Mouse (Mus musculus): ENCODE results near the gene Izumo1r. TPM values are rescaled to one million over a fixed set of nuclear protein-coding genes. Genes with fewer than 3 reads are reported as not detected.
A peak's percentile ranks its signal among the peaks of the same experiment; 100 is the strongest.

Izumo1r gene
- total and polyA plus RNA-seq, 3 experiments = not detected

DNA sequence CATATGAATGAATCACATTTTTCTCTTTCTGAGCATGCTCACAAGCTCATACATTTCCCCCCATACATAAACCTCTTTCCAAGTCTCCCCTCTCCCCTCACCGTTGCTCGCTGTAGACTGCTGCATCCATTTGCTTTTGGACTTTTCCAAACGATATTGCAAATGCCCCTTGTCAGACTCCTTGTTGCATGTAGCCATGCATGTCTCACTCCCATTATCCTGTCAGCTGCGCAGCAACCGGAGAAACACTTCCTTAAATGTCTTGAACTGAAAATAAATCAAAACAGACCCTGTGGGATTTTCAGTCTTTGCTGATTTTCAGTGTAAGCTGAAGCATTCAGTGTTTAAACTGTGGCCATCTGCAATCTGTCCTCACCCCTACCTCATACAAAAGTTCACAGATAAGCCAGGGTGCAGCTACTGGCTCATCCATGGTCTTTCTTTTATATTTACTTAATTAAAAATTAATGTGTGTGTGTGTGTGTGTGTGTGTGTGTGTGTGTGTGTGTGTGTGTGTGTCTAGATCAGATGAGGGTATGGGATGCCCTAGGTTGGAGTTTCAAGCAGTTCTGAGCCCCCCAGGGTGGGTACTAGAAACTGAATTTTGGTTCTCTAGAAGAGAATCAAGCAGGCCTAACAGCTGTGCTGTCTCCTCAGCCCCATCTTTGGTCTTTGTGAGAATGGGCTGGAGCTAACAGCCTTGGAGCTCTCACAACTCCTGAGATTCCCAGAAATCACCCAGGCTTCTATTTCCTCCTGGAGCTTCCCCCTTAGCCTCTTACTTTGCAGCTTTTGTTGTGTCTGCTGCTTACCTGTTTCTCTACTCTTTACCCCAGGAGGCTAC, 15.3 kb upstream of the Izumo1r start:
- H3K79me2 ChIP-seq (ENCODE audit: control insufficient read depth, insufficient read depth, low read length, poor library complexity) = no peaks in the 10 kb centered on the region

DNA sequence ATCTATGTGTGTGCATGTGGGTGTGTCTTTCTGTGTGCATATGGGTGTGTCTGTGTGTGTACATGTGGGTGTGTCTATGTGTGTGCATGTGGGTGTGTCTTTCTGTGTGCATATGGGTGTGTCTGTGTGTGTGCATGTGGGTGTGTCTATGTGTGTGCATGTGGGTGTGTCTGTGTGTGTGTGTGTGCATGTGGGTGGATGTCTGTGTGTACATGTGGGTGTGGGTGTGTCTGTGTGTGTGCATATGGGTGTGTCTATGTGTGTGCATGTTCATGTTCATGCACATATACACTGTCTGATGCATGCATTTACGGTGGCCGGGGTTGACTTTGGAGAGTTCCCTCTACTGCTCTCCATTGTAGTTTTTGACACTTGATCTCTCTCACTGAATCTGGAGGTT, 13.9 kb upstream of the Izumo1r start:
- no peak overlapping the region for H3K4me3 ChIP-seq (ENCODE audit: control insufficient read depth in 1 of 2, insufficient read depth in 1 of 2, low read depth in 2 of 2, low read length in 2 of 2)
- H3K9ac ChIP-seq (ENCODE audit: control insufficient read depth, low read depth, low read length, poor library complexity, severe bottlenecking) = no peak overlapping the region
- no peaks in the 10 kb centered on the region for H3K9me3 ChIP-seq (replicated peaks; ENCODE audit: insufficient read depth, low read length)
- H3K36me3 ChIP-seq (ENCODE audit: control insufficient read depth in 1 of 2, insufficient read depth in 2 of 2, low read length in 2 of 2) = no peaks in the 10 kb centered on the region
- no peaks in the 10 kb centered on the region for H3K4me1 ChIP-seq (ENCODE audit: control insufficient read depth in 1 of 2, insufficient read depth in 2 of 2, low read length in 2 of 2)
- no peaks in the 10 kb centered on the region for H3K79me2 ChIP-seq (ENCODE audit: control insufficient read depth, insufficient read depth, low read length, poor library complexity)
- H3K27ac ChIP-seq (ENCODE audit: control insufficient read depth, low read depth, low read length) = no peak overlapping the region
- peaks cover 8 to 9% of the 10 kb centered on the region in 2 experiments for H3K27me3 ChIP-seq (ENCODE audit: control insufficient read depth in 1 of 2, insufficient read depth in 2 of 2, low read length in 2 of 2)
- no peak for TF ChIP-seq UBTF (IDR thresholded peaks at IDR 0.05; ENCODE audit: borderline replicate concordance, insufficient read depth, low read depth, low read length)
- peak; percentile 80; the same call in 1 of the 2 replicates for TF ChIP-seq POLR2AphosphoS5 (IDR thresholded peaks at IDR 0.05; ENCODE audit: borderline replicate concordance, low read depth, low read length)
- no peak for DNase-seq (ENCODE audit: low read depth, low spot score)

More for the DNA sequence above, 15.3 kb upstream of the Izumo1r start:
- H3K4me3 ChIP-seq (ENCODE audit: control insufficient read depth in 1 of 2, insufficient read depth in 1 of 2, low read depth in 2 of 2, low read length in 2 of 2) = no peak overlapping the region
- peaks cover 8 to 16% of the 10 kb centered on the region in 2 experiments for H3K27me3 ChIP-seq (ENCODE audit: control insufficient read depth in 1 of 2, insufficient read depth in 2 of 2, low read length in 2 of 2)
- no peak overlapping the region for H3K27ac ChIP-seq (ENCODE audit: control insufficient read depth, low read depth, low read length)
- TF ChIP-seq ZKSCAN1 (IDR thresholded peaks at IDR 0.05; ENCODE audit: low read depth, low read length) = no peak
- no peak for TF ChIP-seq RCOR1 (IDR thresholded peaks at IDR 0.05; ENCODE audit: low read depth, low read length)
- no peak for TF ChIP-seq POLR2A (IDR thresholded peaks at IDR 0.05; ENCODE audit: control insufficient read depth in 1 of 2, insufficient read depth in 1 of 2, low read depth in 1 of 2, low read length in 2 of 2, poor library complexity in 1 of 2)
- no peak for TF ChIP-seq TCF12 (IDR thresholded peaks at IDR 0.05; ENCODE audit: low read depth, low read length)
- no peaks in the 10 kb centered on the region for H3K4me1 ChIP-seq (ENCODE audit: control insufficient read depth in 1 of 2, insufficient read depth in 2 of 2, low read length in 2 of 2)
- no peak overlapping the region for H3K9ac ChIP-seq (ENCODE audit: control insufficient read depth, low read depth, low read length, poor library complexity, severe bottlenecking)
- H3K36me3 ChIP-seq (ENCODE audit: control insufficient read depth in 1 of 2, insufficient read depth in 2 of 2, low read length in 2 of 2) = no peaks in the 10 kb centered on the region
- H3K9me3 ChIP-seq (replicated peaks; ENCODE audit: insufficient read depth, low read length) = no peaks in the 10 kb centered on the region
- DNase-seq (ENCODE audit: low read depth, low spot score) = no peak

DNA sequence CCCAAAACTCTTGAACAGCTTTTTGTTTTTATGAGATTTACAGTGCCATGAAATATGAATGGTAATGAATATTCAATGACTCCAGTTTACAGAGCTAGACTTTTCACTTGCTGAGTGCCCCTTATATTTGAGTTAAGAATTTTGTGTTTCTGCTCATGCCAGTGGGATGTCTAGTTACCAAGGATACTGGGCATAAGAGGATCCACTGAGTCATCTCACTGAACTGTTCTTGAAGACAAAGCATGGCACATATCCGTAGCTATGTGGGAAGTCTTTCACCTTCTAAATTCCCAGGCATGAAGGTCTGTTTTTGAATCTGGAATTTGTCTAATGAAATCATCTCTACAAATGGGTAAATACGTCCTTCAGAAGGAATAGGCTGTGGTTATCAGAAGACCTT, 8.3 kb upstream of the Izumo1r start:
- Histone ChIP-seq H3K27me3 (ENCODE audit: control insufficient read depth in 1 of 2, insufficient read depth in 2 of 2, low read length in 2 of 2) (peaks cover 6 to 19% of the 10 kb centered on the region in 2 experiments), H3K9me3 (replicated peaks; ENCODE audit: insufficient read depth, low read length) (no peaks in the 10 kb centered on the region), H3K4me1 (ENCODE audit: control insufficient read depth in 1 of 2, insufficient read depth in 2 of 2, low read length in 2 of 2) (no peaks in the 10 kb centered on the region), H3K36me3 (ENCODE audit: control insufficient read depth in 1 of 2, insufficient read depth in 2 of 2, low read length in 2 of 2) (no peaks in the 10 kb centered on the region), H3K4me3 (ENCODE audit: control insufficient read depth in 1 of 2, insufficient read depth in 1 of 2, low read depth in 2 of 2, low read length in 2 of 2) (no peak overlapping the region), H3K79me2 (ENCODE audit: control insufficient read depth, insufficient read depth, low read length, poor library complexity) (no peaks in the 10 kb centered on the region), H3K27ac (ENCODE audit: control insufficient read depth, low read depth, low read length) (no peak overlapping the region), H3K9ac (ENCODE audit: control insufficient read depth, low read depth, low read length, poor library complexity, severe bottlenecking) (no peak overlapping the region)
- TF ChIP-seq ETS1 (IDR thresholded peaks at IDR 0.05; ENCODE audit: low read depth, low read length) (no peak), BHLHE40 (IDR thresholded peaks at IDR 0.05; ENCODE audit: borderline replicate concordance, low read depth, low read length) (no peak), RAD21 (IDR thresholded peaks at IDR 0.05; ENCODE audit: low read depth, low read length) (no peak), SIN3A (IDR thresholded peaks at IDR 0.05; ENCODE audit: low read length) (no peak), POLR2A (IDR thresholded peaks at IDR 0.05; ENCODE audit: control insufficient read depth in 1 of 2, insufficient read depth in 1 of 2, low read depth in 1 of 2, low read length in 2 of 2, poor library complexity in 1 of 2) (no peak), ZMIZ1 (IDR thresholded peaks at IDR 0.05; ENCODE audit: low read depth, low read length) (no peak), MAZ (IDR thresholded peaks at IDR 0.05; ENCODE audit: low read depth, low read length) (no peak), ZNF384 (IDR thresholded peaks at IDR 0.05; ENCODE audit: low read depth, low read length) (no peak), KAT2A (conservative IDR thresholded peaks at IDR 0.05; ENCODE audit: low read depth, low read length) (no peak), CHD1 (IDR thresholded peaks at IDR 0.05; ENCODE audit: low read depth, low read length) (no peak), GATA1 (IDR thresholded peaks at IDR 0.05; ENCODE audit: low read depth, low read length) (no peak)
- DNase-seq (ENCODE audit: low read depth, low spot score) = no peak

All from MEL (cell line).